Mouse (Mus musculus) Patski (cell line): ENCODE results near the gene Commd9. TPM values are rescaled to one million over a fixed set of nuclear protein-coding genes. Genes with fewer than 3 reads are reported as not detected.

ENCODE experiments used
- ATAC-seq: fragments of 100-300 bp; one replicate; pipeline ENCODE4 v1.8.0; 2021
- CTCF ChIA-PET: fragments of 350-600 bp; sonication (Branson Sonifier 250); formaldehyde crosslinking; loops from one replicate; lab custom pipeline; 2022; ENCODE audit warnings: inconsistent platforms; lab: Charles Lee
- POLR2A ChIA-PET: fragments of 350-600 bp; sonication (Branson Sonifier 250); formaldehyde crosslinking; loops from one replicate; lab custom pipeline; 2022; ENCODE audit warnings: antibody characterized with exemption, inconsistent platforms; lab: Charles Lee
- DNase-seq: peaks from one replicate; pipeline ENCODE4 v3.0.0-alpha.2; 2011; ENCODE audit warnings: low read depth, low spot score
- H3K27me3 ChIP-seq: fragments of 371-371 bp; one replicate; pipeline ENCODE4 v1.5.1; 2021
- CTCF ChIP-seq: fragments of 100-300 bp; IDR thresholded peaks from one replicate; pipeline ENCODE4 v1.5.1; 2021
- in situ Hi-C: fragments of 300-500 bp; cut with MboI; formaldehyde crosslinking; loops from 3 replicates; pipeline ENCODE4 v1.11.1; 2018; ENCODE audit warnings: low pct_unique_long_range_greater_than_20kb, mixed read lengths
- polyA plus RNA-seq: library from polyadenylated mRNA; unstranded; gene quantifications from one replicate; pipeline ENCODE4 v1.2.3, GENCODE M21; 2021

Gene Commd9
- polyA plus RNA-seq, 1 experiment from 2014 or later = 52.3 TPM

DNA sequence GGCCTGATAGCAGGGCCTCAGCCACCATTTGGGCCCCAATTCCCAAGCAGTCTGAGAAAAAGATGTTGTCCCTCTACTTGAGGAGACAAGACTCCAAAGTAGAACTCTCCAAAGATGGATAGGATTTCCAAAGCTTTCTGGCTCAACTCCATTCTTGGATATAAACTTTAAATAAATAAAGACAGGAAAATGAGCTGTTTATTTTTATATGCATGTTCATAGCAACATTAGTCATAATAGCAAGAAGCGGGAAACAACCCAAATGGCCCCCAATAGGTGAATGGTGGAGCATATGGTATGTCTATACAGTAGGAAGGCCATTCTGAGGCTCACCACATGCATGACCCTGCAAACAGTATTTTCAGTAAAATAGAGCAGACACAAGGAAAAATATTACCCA is 49.0 kb downstream of the Commd9 start:
- DNase-seq = no peak
- ChIA-PET CTCF (no interaction called here), POLR2A (no interaction called here)
- in situ Hi-C loops = no loop called here
- TF ChIP-seq CTCF = no peak
- ATAC-seq = no peak
- no peaks in the 10 kb centered on the region for H3K27me3 ChIP-seq

DNA sequence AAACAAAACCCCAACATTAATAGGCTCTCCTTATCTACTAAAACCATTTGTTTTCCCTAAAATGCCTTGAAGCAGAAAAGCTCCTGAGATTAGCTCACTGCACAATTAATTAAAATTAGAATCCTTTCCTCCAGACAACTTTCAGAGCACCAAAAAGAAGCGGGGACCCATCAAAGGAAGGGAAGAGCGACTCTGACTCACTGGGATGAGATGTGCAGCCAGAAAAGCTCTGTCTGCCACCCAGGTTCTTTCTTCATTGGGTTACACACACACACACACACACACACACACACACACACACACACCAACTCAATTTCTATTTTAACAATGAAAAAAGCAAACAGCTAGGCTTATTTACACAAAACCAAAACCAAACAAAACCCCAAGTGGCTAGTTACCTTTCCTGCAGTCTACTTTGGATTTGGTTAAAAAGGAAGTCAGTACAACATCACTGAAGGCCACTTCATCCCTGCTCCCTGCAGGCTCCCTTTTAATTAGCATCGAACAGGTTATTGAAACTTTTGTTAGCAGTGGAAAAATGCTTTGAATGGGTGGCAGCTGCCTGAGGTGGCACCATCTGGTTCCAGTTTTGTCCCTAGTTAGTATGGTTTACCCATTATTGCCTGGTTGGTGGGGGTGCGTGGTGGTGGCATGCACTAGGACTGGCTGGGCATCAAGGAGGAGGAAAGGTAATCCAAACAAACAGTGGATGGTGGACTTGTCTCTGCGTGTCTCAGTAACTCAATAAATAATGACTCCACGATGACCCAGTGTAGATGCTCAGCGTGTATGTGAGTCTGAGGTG is 64.9 kb downstream of the Commd9 start:
- TF ChIP-seq CTCF = no peak
- DNase-seq = peak; percentile 25
- in situ Hi-C loops = no loop called here
- no peaks in the 10 kb centered on the region for H3K27me3 ChIP-seq
- ATAC-seq = no peak
- POLR2A ChIA-PET = interaction anchor here (0.7 kb wide), 1 partner anchor 9 kb away, joined by 4 read pairs; no protein-coding TSS in a partner anchor
- CTCF ChIA-PET = interaction anchor here (1.1 kb wide), 1 partner anchor 72 kb away, joined by 3 read pairs; no protein-coding TSS in a partner anchor

Other genes starting within 250 kb of the Commd9 start
- gene Rag1, start 236.7 kb upstream of the Commd9 start, polyA plus RNA-seq = not detected
- 42.7 TPM for gene B230118H07Rik, start 236.7 kb upstream of the Commd9 start, polyA plus RNA-seq
- 13.8 TPM for gene Traf6, start 207.8 kb upstream of the Commd9 start, polyA plus RNA-seq
- gene Prr5l, start 3.2 kb upstream of the Commd9 start, polyA plus RNA-seq = 3.8 TPM